Mouse (Mus musculus): ENCODE measurements around the gene Cnrip1.

Gene Cnrip1

DNA sequence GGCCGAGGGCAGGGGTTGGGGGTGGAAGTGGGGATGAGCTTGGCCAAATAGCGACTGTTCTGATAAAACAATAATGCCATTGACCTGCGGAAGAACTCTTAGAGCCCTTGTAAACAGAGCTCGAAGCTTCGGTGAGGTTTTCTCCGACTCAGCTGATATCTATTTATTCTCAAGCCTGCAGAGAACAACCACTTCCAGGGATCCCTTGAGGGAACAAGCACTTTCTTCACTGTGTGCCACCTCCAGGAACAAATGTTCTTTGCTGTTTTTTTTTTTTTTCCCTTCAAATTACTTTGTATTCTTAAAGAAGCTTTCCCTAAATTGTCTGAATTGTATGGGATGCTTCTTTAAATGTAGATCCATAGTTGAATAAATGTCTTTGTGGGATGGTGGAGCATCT is 56.0 kb downstream of the Cnrip1 start:
- DNase-seq (ENCODE audit: low spot score), result no peak

DNA sequence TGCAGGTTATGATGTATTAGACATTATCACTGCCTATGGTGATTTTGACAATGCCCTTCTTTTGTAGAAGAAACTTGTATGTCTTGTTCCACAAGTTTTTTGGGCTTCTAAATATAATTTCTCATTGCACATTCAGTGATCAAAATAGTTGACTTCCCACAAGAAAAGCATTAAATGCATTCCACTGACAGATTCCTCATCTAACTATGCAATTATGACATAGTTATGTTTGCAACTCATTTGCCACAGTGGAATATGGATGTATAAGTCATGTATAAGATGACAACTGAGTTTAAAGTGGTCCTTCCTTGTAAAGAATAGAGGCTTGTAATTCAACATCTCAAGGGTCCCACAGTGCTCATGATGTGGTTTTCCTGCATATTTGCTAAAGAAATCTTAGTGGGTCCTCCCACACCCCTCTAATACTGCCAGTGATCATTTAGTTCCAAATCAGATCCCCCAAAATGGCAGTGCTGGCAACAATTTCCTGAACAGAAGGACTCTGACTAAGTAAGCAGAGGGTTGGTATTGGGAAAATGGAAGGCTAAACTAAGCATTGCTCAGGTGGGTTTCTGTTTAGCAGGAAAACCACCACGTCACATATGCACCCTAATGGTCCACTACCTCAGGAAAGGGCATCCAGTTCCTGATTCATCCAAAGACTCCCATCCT is 61.2 kb downstream of the Cnrip1 start:
- DNase-seq (ENCODE audit: low spot score), result no peak

DNA sequence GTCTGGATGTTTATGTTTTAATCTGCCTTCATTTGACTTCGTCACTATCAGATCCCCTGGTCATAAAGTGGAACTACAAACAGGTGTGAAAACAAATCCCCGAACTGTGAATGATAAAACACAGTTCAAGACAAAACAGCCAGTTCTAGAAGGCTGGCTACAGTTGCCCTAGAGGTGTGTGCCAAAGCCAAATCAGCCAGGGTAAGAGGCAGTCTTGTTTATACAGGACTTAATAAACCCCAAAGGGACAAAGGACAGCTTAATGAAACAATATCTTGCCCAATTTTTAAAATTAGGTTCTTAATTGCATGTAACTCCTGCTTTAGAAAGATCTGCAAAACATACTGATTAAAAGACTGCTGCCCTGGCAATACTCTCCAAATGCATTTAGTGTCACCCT is 75.0 kb downstream of the Cnrip1 start:
- DNase-seq (ENCODE audit: low spot score), result no peak

Measured in T-cell, adult 2 months (primary cell).